Mouse (Mus musculus): ENCODE data around the gene Skap2. TPM values are rescaled to one million over a fixed set of nuclear protein-coding genes. Genes with fewer than 3 reads are reported as not detected.

Gene Skap2
- polyA plus RNA-seq, 1 experiment from 2014 or later, result 5.8 TPM

DNA sequence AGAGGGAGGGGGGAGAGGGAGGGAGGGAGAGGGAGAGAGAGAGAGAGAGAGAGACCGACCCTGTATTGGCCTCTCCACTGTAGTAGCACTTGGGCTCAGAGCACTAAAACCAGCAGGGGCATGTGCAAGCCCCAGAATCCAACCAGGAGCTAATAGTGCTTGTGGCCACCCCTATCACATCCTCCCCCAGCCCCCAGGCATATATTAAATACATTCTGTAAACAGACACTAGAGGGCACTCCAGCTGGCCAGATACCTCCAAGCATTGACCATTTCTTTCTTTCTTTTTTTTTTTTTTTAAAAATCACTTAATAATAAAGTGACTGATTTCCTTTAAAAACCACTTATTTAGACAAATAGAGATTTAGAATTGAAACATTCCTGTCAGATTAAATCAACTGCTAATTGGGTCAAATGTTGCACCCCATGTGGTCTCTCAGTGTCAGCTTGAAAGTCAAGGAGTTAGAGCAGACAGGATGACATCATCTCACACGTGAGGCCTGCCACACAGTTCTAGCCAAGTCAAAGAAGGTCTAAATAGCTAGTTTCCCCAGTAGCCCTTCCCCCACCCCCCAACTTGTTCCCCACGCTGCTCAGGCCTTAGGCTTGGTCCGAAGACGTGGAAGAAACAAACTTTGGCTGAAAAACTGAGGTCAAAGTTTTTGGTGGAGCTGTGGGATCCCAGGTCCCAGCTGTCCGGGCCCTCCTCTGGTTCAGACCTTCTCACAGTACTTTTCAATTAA is 136.3 kb downstream of the Skap2 start:
- H3K4me1 ChIP-seq (ENCODE audit: control insufficient read depth, insufficient read depth, low read length), result no peaks in the 10 kb centered on the region
- WGBS, result 44% methylated on average over 6 of the region's 6 CpGs
- no peak overlapping the region for H3K9ac ChIP-seq (replicated peaks; ENCODE audit: low read length)
- H3K4me2 ChIP-seq (ENCODE audit: low read length), result no peak overlapping the region
- ATAC-seq (ENCODE audit: low FRiP score, low TSS enrichment) (no peak), DNase-seq (peak; percentile 74)
- no peak overlapping the region for H3K27ac ChIP-seq (replicated peaks; ENCODE audit: low read depth, low read length)
- H3K9me3 ChIP-seq (ENCODE audit: control insufficient read depth, low read length), result no peaks in the 10 kb centered on the region
- H3K4me3 ChIP-seq (replicated peaks; ENCODE audit: low read depth, low read length), result no peak overlapping the region
- peaks cover 8% of the 10 kb centered on the region; the same call in 1 of the 2 replicates for H3K27me3 ChIP-seq (ENCODE audit: control insufficient read depth, insufficient read depth, low read length)
- no peaks in the 10 kb centered on the region for H3K36me3 ChIP-seq (ENCODE audit: control insufficient read depth, insufficient read depth, low read length)

DNA sequence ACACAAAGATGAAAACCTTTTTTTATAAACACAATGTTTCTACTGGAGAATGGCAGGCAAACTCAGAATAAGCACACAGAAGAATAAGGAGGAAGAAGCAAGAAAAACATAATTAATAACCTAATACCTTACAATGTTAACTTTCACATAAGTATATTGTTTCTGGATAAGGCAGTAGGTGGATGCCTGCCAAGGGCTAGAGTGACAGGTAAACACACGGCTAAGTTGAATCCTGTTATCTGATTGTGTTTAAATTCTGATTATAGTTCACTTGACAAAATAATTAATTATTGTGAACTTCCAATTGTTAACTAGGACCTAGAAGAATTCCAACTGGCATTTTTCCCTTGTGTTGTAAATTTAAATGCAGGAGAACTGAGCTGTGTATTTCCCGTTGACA is 138.3 kb downstream of the Skap2 start:
- Histone ChIP-seq H3K27me3 (ENCODE audit: control insufficient read depth, insufficient read depth, low read length) (peaks cover 8% of the 10 kb centered on the region; the same call in 1 of the 2 replicates), H3K4me1 (ENCODE audit: control insufficient read depth, insufficient read depth, low read length) (no peaks in the 10 kb centered on the region), H3K4me3 (replicated peaks; ENCODE audit: low read depth, low read length) (no peak overlapping the region), H3K9me3 (ENCODE audit: control insufficient read depth, low read length) (no peaks in the 10 kb centered on the region), H3K36me3 (ENCODE audit: control insufficient read depth, insufficient read depth, low read length) (no peaks in the 10 kb centered on the region), H3K4me2 (ENCODE audit: low read length) (no peak overlapping the region), H3K27ac (replicated peaks; ENCODE audit: low read depth, low read length) (no peak overlapping the region), H3K9ac (replicated peaks; ENCODE audit: low read length) (no peak overlapping the region)
- ATAC-seq (ENCODE audit: low FRiP score, low TSS enrichment) (no peak), DNase-seq (no peak)
- WGBS, result 66% methylated on average over 2 of the region's 2 CpGs

DNA sequence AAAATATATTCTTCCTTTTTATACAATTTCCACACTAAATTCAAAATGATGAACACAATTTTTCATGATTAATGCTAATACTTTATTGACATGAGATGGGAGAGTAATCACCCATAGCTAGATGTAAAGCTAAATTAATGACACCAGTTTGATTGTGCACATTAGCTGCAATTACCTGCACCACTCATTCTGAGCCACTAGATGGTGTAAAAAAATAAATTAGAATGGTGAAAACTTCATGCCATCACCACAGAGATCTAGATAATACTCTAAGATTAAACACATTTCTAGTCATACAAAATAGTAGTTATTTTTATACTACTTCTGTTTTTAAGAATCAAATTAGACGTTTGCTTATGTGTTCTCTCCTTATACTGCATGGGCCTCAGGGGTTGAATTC is 141.2 kb downstream of the Skap2 start:
- DNase-seq (peak; percentile 75), ATAC-seq (ENCODE audit: low FRiP score, low TSS enrichment) (no peak)
- H3K27me3 ChIP-seq (ENCODE audit: control insufficient read depth, insufficient read depth, low read length), result peaks cover 6% of the 10 kb centered on the region; the same call in 1 of the 2 replicates
- 15% methylated on average over 1 of the region's 1 CpGs for WGBS
- no peak overlapping the region for H3K9ac ChIP-seq (replicated peaks; ENCODE audit: low read length)
- H3K36me3 ChIP-seq (ENCODE audit: control insufficient read depth, insufficient read depth, low read length), result no peaks in the 10 kb centered on the region
- no peaks in the 10 kb centered on the region for H3K4me1 ChIP-seq (ENCODE audit: control insufficient read depth, insufficient read depth, low read length)
- no peaks in the 10 kb centered on the region for H3K9me3 ChIP-seq (ENCODE audit: control insufficient read depth, low read length)
- no peak overlapping the region for H3K4me2 ChIP-seq (ENCODE audit: low read length)
- no peak overlapping the region for H3K4me3 ChIP-seq (replicated peaks; ENCODE audit: low read depth, low read length)
- no peak overlapping the region for H3K27ac ChIP-seq (replicated peaks; ENCODE audit: low read depth, low read length)

DNA sequence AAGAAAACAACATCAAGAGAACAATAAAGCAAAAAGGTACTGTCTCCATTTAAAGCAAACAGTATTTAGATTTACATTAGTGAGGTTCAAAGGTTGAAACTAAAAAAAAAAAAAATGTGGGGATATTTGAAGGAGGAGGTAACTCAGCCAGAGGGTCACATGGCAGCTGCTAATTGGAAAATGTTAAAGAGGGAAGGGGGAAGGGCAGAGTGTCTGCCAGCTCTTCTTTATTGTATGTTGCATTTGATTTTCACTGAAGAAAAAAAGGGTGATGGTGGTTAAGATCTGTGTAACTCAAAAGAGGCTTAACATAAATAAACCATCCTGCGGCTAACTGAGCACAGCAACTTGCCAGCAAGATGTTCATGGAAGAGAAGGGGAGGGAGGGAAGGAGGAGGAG is 142.1 kb downstream of the Skap2 start:
- no peaks in the 10 kb centered on the region for H3K36me3 ChIP-seq (ENCODE audit: control insufficient read depth, insufficient read depth, low read length)
- no peak for DNase-seq
- no peak for ATAC-seq (ENCODE audit: low FRiP score, low TSS enrichment)
- H3K9ac ChIP-seq (replicated peaks; ENCODE audit: low read length), result no peak overlapping the region
- no peaks in the 10 kb centered on the region for H3K4me1 ChIP-seq (ENCODE audit: control insufficient read depth, insufficient read depth, low read length)
- no peak overlapping the region for H3K27ac ChIP-seq (replicated peaks; ENCODE audit: low read depth, low read length)
- 35% methylated on average over 1 of the region's 1 CpGs for WGBS
- H3K4me2 ChIP-seq (ENCODE audit: low read length), result no peak overlapping the region
- H3K4me3 ChIP-seq (replicated peaks; ENCODE audit: low read depth, low read length), result no peak overlapping the region
- H3K9me3 ChIP-seq (ENCODE audit: control insufficient read depth, low read length), result no peaks in the 10 kb centered on the region
- peaks cover 6% of the 10 kb centered on the region; the same call in 1 of the 2 replicates for H3K27me3 ChIP-seq (ENCODE audit: control insufficient read depth, insufficient read depth, low read length)

DNA sequence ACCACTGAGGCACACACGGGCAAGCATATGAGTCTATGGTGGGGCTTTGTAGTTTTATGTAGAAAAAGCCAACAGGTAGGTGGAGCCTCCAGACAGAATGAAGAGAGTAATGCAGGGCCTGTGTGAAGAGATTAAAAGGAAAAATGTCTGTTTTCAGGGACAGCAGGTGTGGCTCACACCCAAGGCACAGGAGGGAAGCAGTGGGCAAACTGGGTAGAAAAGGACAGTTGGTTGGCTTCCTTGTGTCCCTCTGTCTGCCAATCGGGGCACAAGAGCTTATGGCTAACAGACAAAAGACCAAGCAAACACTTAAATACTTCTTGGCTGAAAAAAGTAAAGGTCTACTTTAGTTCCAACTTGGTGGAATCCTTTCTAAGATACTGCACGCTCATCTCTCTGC is 145.8 kb downstream of the Skap2 start:
- H3K4me2 ChIP-seq (ENCODE audit: low read length), result no peak overlapping the region
- no peak overlapping the region for H3K9ac ChIP-seq (replicated peaks; ENCODE audit: low read length)
- H3K27ac ChIP-seq (replicated peaks; ENCODE audit: low read depth, low read length), result no peak overlapping the region
- no peaks in the 10 kb centered on the region for H3K36me3 ChIP-seq (ENCODE audit: control insufficient read depth, insufficient read depth, low read length)
- no peaks in the 10 kb centered on the region for H3K4me1 ChIP-seq (ENCODE audit: control insufficient read depth, insufficient read depth, low read length)
- no peak overlapping the region for H3K4me3 ChIP-seq (replicated peaks; ENCODE audit: low read depth, low read length)
- DNase-seq, result no peak
- 0 out of 2 replicates have a peak, but pooled peaks cover 3% of the 10 kb centered on the region for H3K27me3 ChIP-seq (ENCODE audit: control insufficient read depth, insufficient read depth, low read length)
- 78% methylated on average over 3 of the region's 3 CpGs for WGBS
- no peak for ATAC-seq (ENCODE audit: low FRiP score, low TSS enrichment)
- H3K9me3 ChIP-seq (ENCODE audit: control insufficient read depth, low read length), result no peaks in the 10 kb centered on the region

DNA sequence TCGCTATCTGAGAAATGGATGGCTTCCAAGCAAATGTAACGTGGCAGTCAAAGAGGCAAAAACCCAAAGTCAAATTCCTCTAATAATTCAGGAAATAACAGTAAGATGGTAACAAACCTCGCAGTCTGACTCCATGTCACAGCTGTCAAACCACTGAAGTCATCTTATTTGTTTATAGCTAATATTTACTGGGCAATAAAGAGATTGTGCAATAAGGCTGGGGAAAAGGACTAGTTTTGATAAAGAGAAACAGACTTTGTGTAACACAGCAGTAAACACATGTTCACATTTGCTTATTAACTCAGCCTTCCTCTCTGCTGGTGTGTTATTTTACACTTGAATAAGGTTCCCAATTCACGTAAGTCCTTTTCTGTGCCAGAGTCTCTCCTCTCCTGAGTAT is 148.8 kb downstream of the Skap2 start:
- Histone ChIP-seq H3K27ac (replicated peaks; ENCODE audit: low read depth, low read length) (no peak overlapping the region), H3K4me1 (ENCODE audit: control insufficient read depth, insufficient read depth, low read length) (no peaks in the 10 kb centered on the region), H3K36me3 (ENCODE audit: control insufficient read depth, insufficient read depth, low read length) (no peaks in the 10 kb centered on the region), H3K4me2 (ENCODE audit: low read length) (no peak overlapping the region), H3K4me3 (replicated peaks; ENCODE audit: low read depth, low read length) (no peak overlapping the region), H3K27me3 (ENCODE audit: control insufficient read depth, insufficient read depth, low read length) (0 out of 2 replicates have a peak, but pooled peaks cover 3% of the 10 kb centered on the region), H3K9ac (replicated peaks; ENCODE audit: low read length) (no peak overlapping the region), H3K9me3 (ENCODE audit: control insufficient read depth, low read length) (no peaks in the 10 kb centered on the region)
- ATAC-seq (ENCODE audit: low FRiP score, low TSS enrichment) (no peak), DNase-seq (no peak)
- WGBS, result 76% methylated on average over 4 of the region's 4 CpGs

DNA sequence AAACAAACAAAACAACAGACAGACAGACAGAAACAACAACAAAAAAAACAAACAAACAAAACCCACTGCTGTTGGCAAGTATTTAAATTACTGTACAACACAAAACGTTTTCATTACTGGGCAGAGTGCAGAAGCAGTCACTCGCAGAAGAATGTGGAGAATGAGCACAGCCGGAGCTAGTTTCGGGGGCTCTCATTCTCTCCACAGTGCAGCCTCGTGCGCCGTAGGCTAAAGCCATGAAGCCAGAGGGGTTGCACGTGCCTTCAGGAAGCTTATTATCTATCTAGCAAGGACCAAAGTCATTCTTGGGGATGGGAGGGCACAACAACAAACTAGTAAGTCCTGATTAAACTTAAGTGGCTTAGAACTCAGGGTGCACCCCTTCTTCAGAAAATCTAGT is 152.0 kb downstream of the Skap2 start:
- Histone ChIP-seq H3K9me3 (ENCODE audit: control insufficient read depth, low read length) (no peaks in the 10 kb centered on the region), H3K4me3 (replicated peaks; ENCODE audit: low read depth, low read length) (no peak overlapping the region), H3K4me2 (ENCODE audit: low read length) (no peak overlapping the region), H3K4me1 (ENCODE audit: control insufficient read depth, insufficient read depth, low read length) (no peaks in the 10 kb centered on the region), H3K27me3 (ENCODE audit: control insufficient read depth, insufficient read depth, low read length) (no peaks in the 10 kb centered on the region), H3K27ac (replicated peaks; ENCODE audit: low read depth, low read length) (no peak overlapping the region), H3K36me3 (ENCODE audit: control insufficient read depth, insufficient read depth, low read length) (no peaks in the 10 kb centered on the region), H3K9ac (replicated peaks; ENCODE audit: low read length) (no peak overlapping the region)
- ATAC-seq (ENCODE audit: low FRiP score, low TSS enrichment) (no peak), DNase-seq (no peak)
- WGBS, result 31% methylated on average over 8 of the region's 8 CpGs

DNA sequence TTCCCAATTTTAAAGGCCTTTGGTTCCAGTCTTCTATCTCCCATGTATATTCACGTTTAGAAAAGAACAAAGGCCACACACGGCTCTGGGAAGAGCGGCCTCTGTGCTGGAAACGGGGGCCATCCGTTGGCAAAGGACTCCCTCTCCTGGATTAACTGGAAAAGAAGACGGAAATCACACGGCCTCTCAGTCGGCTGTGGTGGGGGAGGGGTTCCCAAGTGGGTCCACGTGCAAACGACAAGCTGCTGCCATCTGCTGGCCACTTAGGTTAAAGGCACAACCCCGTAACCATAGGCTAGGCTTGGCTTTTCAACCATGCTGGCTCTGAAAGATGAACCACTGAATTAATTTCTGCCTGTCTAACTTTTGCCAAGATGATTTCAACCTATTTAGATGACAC is 154.5 kb downstream of the Skap2 start:
- H3K4me1 ChIP-seq (ENCODE audit: control insufficient read depth, insufficient read depth, low read length), result no peaks in the 10 kb centered on the region; the same call in none of the 2 replicates
- no peaks in the 10 kb centered on the region for H3K36me3 ChIP-seq (ENCODE audit: control insufficient read depth, insufficient read depth, low read length)
- peak; percentile 94 for ATAC-seq (ENCODE audit: low FRiP score, low TSS enrichment)
- H3K4me2 ChIP-seq (ENCODE audit: low read length), result no peak overlapping the region
- peak overlapping the region; percentile 72 for H3K27ac ChIP-seq (replicated peaks; ENCODE audit: low read depth, low read length)
- DNase-seq, result peak; percentile 99
- WGBS, result under 1% methylated on average over 11 of the region's 11 CpGs
- no peak overlapping the region for H3K9ac ChIP-seq (replicated peaks; ENCODE audit: low read length)
- H3K27me3 ChIP-seq (ENCODE audit: control insufficient read depth, insufficient read depth, low read length), result peaks cover 4% of the 10 kb centered on the region; the same call in 1 of the 2 replicates
- no peak overlapping the region for H3K4me3 ChIP-seq (replicated peaks; ENCODE audit: low read depth, low read length)
- H3K9me3 ChIP-seq (ENCODE audit: control insufficient read depth, low read length), result no peaks in the 10 kb centered on the region

DNA sequence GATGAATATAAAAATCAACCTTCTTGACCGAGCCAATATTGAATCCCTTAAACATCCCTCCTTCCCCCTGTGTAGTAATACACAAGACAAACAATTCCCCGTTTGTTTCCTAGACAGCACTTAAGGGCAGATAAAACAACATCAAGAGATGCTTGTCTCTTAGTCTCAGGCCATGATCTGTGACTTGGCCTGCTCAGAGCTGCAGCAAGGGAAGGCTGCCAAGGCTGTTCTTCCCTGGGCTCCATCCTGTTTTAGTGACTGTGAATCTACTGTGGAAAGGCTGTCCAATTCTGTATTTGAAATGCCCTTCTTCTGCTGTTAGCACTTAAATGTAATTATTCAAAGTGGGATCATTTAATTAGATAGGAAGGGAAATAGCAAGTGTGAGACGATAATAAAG is 159.1 kb downstream of the Skap2 start:
- H3K4me3 ChIP-seq (replicated peaks; ENCODE audit: low read depth, low read length), result no peak overlapping the region
- DNase-seq, result no peak
- peak overlapping the region; percentile 3; the same call in 1 of the 2 replicates for H3K27ac ChIP-seq (replicated peaks; ENCODE audit: low read depth, low read length)
- WGBS, result 85% methylated on average over 3 of the region's 3 CpGs
- H3K36me3 ChIP-seq (ENCODE audit: control insufficient read depth, insufficient read depth, low read length), result no peaks in the 10 kb centered on the region
- peaks cover 37% of the 10 kb centered on the region for H3K4me1 ChIP-seq (ENCODE audit: control insufficient read depth, insufficient read depth, low read length)
- ATAC-seq (ENCODE audit: low FRiP score, low TSS enrichment), result no peak
- H3K9me3 ChIP-seq (ENCODE audit: control insufficient read depth, low read length), result no peaks in the 10 kb centered on the region
- no peak overlapping the region for H3K4me2 ChIP-seq (ENCODE audit: low read length)
- H3K27me3 ChIP-seq (ENCODE audit: control insufficient read depth, insufficient read depth, low read length), result peaks cover 10% of the 10 kb centered on the region; the same call in 1 of the 2 replicates
- no peak overlapping the region for H3K9ac ChIP-seq (replicated peaks; ENCODE audit: low read length)
